Mouse (Mus musculus): ENCODE results near the gene Ltbp1.

The Ltbp1 gene

GRCm38 (mm10) chr17:75005281-75005684 is at the start of gene Ltbp1:
Gene Ltbp1, plus strand, starts transcription at chr17:75005568.
- peak; percentile 47 to 61 for DNase-seq (ENCODE audit: low spot score in 2 of 2)

GRCm38 (mm10) chr17:74959481-74960245 is 45.7 kb upstream of the Ltbp1 start:
- no peak for DNase-seq (ENCODE audit: low spot score in 2 of 2)

- DNase-seq (ENCODE audit: low spot score in 2 of 2), result no peak
These were observed 42.1 kb upstream of the Ltbp1 start for GRCm38 (mm10) chr17:74963222-74963621.

GRCm38 (mm10) chr17:74963861-74964260 is 41.5 kb upstream of the Ltbp1 start:
- DNase-seq (ENCODE audit: low spot score in 2 of 2), result no peak

GRCm38 (mm10) chr17:74967298-74967848 is 38.0 kb upstream of the Ltbp1 start:
- no peak for DNase-seq (ENCODE audit: low spot score in 2 of 2)

- DNase-seq (ENCODE audit: low spot score in 2 of 2), result no peak
These were observed 37.1 kb upstream of the Ltbp1 start for GRCm38 (mm10) chr17:74968152-74968712.

GRCm38 (mm10) chr17:74968738-74969271 is 36.6 kb upstream of the Ltbp1 start:
- DNase-seq (ENCODE audit: low spot score in 2 of 2), result no peak

GRCm38 (mm10) chr17:74975192-74975591 is 30.2 kb upstream of the Ltbp1 start:
- DNase-seq (ENCODE audit: low spot score in 2 of 2), result no peak

GRCm38 (mm10) chr17:74976167-74976985 is 29.0 kb upstream of the Ltbp1 start:
- DNase-seq (ENCODE audit: low spot score in 2 of 2), result no peak

- DNase-seq (ENCODE audit: low spot score in 2 of 2), result no peak
These were observed 25.6 kb upstream of the Ltbp1 start for GRCm38 (mm10) chr17:74979767-74980166.

GRCm38 (mm10) chr17:74981703-74982102 is 23.7 kb upstream of the Ltbp1 start:
- DNase-seq (ENCODE audit: low spot score in 2 of 2), result no peak

- no peak for DNase-seq (ENCODE audit: low spot score in 2 of 2)
These were observed 22.5 kb upstream of the Ltbp1 start for GRCm38 (mm10) chr17:74982880-74983279.

- DNase-seq (ENCODE audit: low spot score in 2 of 2), result no peak
These were observed 21.3 kb upstream of the Ltbp1 start for GRCm38 (mm10) chr17:74984071-74984470.

- DNase-seq (ENCODE audit: low spot score in 2 of 2), result no peak
These were observed 20.7 kb upstream of the Ltbp1 start for GRCm38 (mm10) chr17:74984681-74985080.

- DNase-seq (ENCODE audit: low spot score in 2 of 2), result no peak
These were observed 18.3 kb upstream of the Ltbp1 start for GRCm38 (mm10) chr17:74987067-74987466.

- DNase-seq (ENCODE audit: low spot score in 2 of 2), result no peak
These were observed 15.7 kb upstream of the Ltbp1 start for GRCm38 (mm10) chr17:74989691-74990090.

- no peak for DNase-seq (ENCODE audit: low spot score in 2 of 2)
These were observed 14.8 kb upstream of the Ltbp1 start for GRCm38 (mm10) chr17:74990561-74990960.

- peak in 1 of 2 experiments; percentile 66 for DNase-seq (ENCODE audit: low spot score in 2 of 2)
These were observed 11.4 kb upstream of the Ltbp1 start for GRCm38 (mm10) chr17:74993726-74994581.

- DNase-seq (ENCODE audit: low spot score in 2 of 2), result no peak
These were observed 10.8 kb upstream of the Ltbp1 start for GRCm38 (mm10) chr17:74994582-74994893.

GRCm38 (mm10) chr17:74995266-74995665 is 10.1 kb upstream of the Ltbp1 start:
- no peak for DNase-seq (ENCODE audit: low spot score in 2 of 2)

- no peak for DNase-seq (ENCODE audit: low spot score in 2 of 2)
These were observed 5.3 kb upstream of the Ltbp1 start for GRCm38 (mm10) chr17:75000066-75000465.

Measured in urinary bladder, postnatal 4 days (tissue).